Mouse (Mus musculus) embryonic stem cell, embryonic (primary cell): ENCODE measurements around the gene Skp1a.

Experiments used
- CTCF ChIA-PET, 4 experiments: fragments of 300-600 bp in 2 of 4; fragments of 350-600 bp in 2 of 4; sonication (Branson Sonifier 250); formaldehyde crosslinking; loops; one replicate each; lab custom pipeline; 2022; ENCODE audit warnings: inconsistent platforms in 2 of 4; lab: Charles Lee
- POLR2A ChIA-PET, 4 experiments: fragments of 300-600 bp in 2 of 4; fragments of 350-600 bp in 2 of 4; sonication (Branson Sonifier 250); formaldehyde crosslinking; loops; one replicate each; lab custom pipeline; 2022; ENCODE audit warnings: antibody characterized with exemption in 4 of 4, inconsistent platforms in 1 of 4; lab: Charles Lee

The Skp1a gene

DNA sequence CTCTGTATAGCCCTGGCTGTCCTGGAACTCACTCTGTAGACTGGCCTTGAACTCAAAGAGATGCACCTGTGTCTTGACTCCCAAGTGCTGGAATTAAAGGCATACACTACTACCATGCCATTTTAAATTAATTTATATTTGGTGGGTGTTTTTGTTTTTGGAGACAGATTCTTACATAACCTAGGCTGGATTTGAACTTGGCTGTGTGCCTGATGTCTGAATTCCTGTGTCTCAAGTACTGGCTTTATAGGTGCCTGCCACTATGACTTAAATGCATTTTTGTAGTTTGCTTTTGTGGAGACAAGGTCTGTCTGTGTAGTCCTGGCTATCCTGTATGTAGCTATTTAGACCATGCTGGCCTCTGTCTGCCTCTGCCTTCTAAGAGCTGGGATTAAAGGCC lies 2.7 kb downstream of the Skp1a start:
- ChIA-PET CTCF (interaction anchor here in 1 of 4 experiments (0.7 to 1.1 kb wide), 3 partner anchors 14 to 112 kb away, joined by 4 read pairs; no protein-coding TSS in a partner anchor), POLR2A (interaction anchor here (0.5 to 8.1 kb wide), 60 partner anchors 8 to 783 kb away, joined by 3 to 151 read pairs (median 4); partner anchors contain the start of genes 9530068E07Rik (in 1 of the 4), Tcf7 (in 1 of the 4) and Vdac1 (in 1 of the 4))

DNA sequence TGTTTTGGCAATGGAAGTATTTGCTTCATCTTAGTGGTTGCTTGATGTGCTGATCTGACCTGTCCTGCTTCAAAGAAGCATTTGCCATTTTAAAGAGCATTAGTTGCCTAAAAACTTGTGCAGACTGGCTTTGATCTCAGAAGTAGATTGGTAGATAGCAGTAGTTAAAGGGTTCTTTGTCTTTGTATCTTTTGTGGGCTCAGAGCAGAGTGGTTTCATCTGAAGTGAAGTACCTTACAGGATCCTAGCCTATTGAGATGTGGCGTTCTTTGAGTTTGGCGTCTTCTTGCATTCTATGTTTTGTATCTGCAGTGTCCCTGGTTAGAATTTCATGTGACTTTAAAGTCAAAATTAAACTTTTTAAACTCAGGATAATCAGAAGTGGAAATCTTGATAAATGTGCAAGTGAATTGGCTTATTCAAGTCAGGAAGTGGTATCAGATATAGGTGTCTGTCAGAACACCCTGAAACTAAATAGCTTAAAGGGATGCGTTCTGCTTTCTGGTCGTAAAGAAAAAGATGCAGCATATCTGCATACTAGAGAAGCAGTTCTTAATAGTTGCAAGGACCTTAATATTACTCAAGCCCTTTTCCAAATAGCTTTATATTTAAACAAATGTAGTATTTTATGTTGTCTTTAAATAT lies 9.2 kb downstream of the Skp1a start:
- ChIA-PET CTCF (no interaction called here), POLR2A (interaction anchor here in 2 of 4 experiments (0.9 to 14.7 kb wide), 7 partner anchors 5 to 105 kb away, joined by 3 to 151 read pairs (median 5); no protein-coding TSS in a partner anchor)

DNA sequence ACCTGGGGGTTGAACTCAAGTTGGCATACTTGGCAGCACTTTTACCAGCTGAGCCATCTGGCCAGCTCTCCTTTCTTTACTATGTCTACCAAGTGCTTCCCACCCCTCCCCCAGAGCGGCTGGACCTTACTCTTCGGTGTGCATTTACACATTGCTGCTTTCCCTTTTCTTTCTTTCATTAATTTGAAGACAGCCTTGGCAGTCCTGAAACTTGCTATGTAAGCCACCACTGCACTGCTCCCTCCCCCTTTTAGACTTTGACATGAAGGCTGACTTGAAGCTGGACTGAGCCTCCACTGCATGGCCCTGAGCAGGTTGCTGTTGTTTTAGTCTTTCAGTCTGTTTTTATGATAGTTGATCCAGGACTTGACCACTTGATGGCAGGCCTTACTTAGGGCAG lies 17.7 kb downstream of the Skp1a start:
- ChIA-PET CTCF (interaction anchor here in 2 of 4 experiments (0.7 to 1.9 kb wide), 6 partner anchors 13 to 97 kb away, joined by 3 to 6 read pairs (median 4); no protein-coding TSS in a partner anchor), POLR2A (interaction anchor here in 3 of 4 experiments (0.6 to 14.7 kb wide), 24 partner anchors 9 to 164 kb away, joined by 3 to 151 read pairs (median 4); partner anchors contain the start of gene Tcf7 (in 1 of the 3))

DNA sequence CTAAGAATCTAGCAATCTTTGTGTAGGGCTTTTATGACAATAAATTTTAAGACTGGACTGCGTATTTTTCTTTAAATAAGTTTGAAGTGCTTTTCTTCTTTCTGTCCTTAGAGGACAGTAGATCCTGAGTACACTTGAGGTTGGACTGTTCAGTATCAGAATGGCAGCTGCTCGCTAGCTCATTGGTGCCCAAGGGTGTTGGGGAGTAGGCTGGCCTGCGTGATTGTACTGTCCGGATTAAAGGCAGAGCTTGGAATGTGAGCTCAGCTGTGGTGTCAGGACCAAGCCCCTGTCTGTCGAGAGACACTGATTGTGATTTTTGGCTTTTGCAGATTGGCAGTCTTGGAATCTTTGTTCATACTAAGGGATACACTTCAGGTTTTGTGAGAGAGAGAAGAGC lies 20.0 kb downstream of the Skp1a start:
- POLR2A ChIA-PET = interaction anchor here in 3 of 4 experiments (1.0 to 14.7 kb wide), 18 partner anchors 9 to 108 kb away, joined by 3 to 151 read pairs (median 8); partner anchors contain the start of gene Vdac1 (in 1 of the 3)

DNA sequence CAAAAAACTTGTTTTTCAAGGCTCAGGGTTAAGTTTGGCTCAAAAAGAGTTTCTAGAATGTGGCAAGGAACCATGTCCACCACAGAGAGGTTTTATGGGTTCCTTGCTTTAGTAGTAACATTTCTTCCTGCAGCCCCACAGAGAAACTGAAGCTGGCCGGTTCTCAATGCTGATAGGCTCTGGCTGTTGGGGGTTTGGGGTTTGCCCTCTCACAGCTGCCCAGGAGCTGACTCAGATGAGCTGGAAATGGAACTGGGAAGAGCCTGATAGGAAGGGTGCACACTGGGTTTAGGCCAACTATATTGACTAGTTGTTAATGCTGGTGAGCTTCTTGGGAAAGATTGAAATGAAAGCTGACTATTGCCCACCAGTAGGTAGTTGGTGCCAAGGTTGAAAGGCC lies 20.9 kb downstream of the Skp1a start:
- ChIA-PET CTCF (interaction anchor here (0.6 to 5.2 kb wide), 17 partner anchors 9 to 1664 kb away, joined by 3 to 36 read pairs (median 4); partner anchors contain the start of gene Tcf7 (in 1 of the 4)), POLR2A (interaction anchor here (0.7 to 14.7 kb wide), 38 partner anchors 8 to 122 kb away, joined by 3 to 151 read pairs (median 4); partner anchors contain the start of gene Vdac1 (in 2 of the 4))

More for the DNA sequence above, 20.0 kb downstream of the Skp1a start:
- CTCF ChIA-PET = interaction anchor here in 3 of 4 experiments (0.7 to 5.2 kb wide), 6 partner anchors 11 to 95 kb away, joined by 3 to 36 read pairs (median 13); no protein-coding TSS in a partner anchor

DNA sequence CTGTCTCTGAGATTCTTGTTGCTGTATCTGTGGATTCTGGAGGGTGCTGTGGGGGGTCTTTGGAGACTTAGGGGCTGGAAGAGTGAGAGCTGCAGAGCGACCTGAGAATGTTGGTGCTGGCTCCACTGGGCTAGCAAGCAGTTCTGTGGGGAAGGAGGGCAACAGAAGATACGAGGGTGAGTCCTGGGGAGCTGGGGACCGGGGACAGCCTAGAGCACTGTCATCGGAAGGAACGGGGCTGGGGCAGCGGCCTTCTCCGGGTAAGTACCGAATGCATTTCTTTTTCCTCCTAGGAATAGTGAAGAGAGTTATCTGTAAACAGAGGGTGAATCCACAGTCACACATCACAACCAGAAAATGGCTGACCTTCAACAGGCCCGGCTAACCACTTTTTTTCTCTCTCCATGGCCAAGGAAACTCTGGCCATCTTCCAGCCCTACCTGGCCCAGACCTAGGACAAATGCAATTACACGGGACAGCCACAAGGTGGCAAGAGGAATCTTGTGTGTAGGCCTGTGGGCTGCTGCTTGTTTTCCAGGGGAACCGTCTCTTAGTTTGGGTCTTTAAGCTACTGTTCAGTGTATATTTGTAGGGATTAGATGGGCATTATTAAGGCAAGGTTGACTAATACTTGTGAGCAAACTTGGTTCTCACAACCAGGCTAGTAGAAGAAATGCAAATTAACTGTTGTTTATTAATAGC lies 22.0 kb downstream of the Skp1a start:
- CTCF ChIA-PET = interaction anchor here (0.6 to 5.2 kb wide), 51 partner anchors 8 to 1672 kb away, joined by 3 to 36 read pairs (median 4); partner anchors contain the start of gene Tcf7 (in 1 of the 4)
- POLR2A ChIA-PET = interaction anchor here (0.6 to 14.7 kb wide), 46 partner anchors 9 to 107 kb away, joined by 3 to 151 read pairs (median 4); partner anchors contain the start of gene Vdac1 (in 1 of the 4)

DNA sequence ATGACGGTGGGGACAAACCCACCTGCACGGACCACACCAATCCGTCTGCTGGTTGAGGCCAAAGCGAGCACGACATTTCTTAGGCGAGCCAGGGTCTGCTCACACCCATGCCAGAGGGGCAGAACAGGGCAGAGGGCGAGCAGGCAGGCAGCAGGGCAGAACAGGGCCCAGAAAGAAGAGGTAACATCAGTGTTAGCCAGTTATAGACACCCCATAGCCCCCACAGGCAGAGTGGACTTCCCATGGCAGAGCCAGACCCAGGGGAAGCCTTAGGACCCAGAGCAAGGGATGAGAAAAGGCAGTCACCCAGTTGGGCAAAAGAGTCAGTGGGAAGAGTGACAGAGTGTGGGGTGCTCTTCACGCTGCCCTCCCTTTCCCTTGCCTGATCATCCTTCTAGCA lies 23.3 kb downstream of the Skp1a start:
- ChIA-PET CTCF (interaction anchor here (1.0 to 5.2 kb wide), 14 partner anchors 7 to 119 kb away, joined by 3 to 36 read pairs (median 7); no protein-coding TSS in a partner anchor), POLR2A (interaction anchor here in 2 of 4 experiments (0.9 to 14.7 kb wide), 16 partner anchors 8 to 91 kb away, joined by 3 to 151 read pairs (median 5); partner anchors contain the start of gene Tcf7 (in 1 of the 2))

DNA sequence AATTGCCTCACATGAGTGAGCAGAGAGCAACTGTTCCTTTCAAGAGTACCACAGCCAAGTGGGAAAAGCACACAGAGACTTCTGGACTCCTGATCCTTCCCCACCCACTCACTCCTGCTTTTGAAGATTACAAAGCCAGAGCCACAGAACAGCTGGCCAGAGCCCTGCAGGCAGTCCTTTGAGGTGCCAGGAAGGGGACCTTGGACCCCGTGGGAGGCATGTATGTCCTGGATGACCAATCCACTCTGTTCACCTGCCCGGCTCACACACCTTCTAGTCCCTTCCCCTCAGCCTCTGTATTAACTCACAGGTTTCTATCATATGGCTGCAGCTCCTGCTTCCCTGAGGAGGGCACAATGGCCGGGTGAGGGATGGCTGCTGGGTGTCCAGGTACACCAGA lies 25.6 kb downstream of the Skp1a start:
- CTCF ChIA-PET = interaction anchor here in 3 of 4 experiments (0.5 to 1.9 kb wide), 7 partner anchors 22 to 89 kb away, joined by 3 to 6 read pairs (median 4); no protein-coding TSS in a partner anchor
- POLR2A ChIA-PET = interaction anchor here in 3 of 4 experiments (0.9 to 10.2 kb wide), 15 partner anchors 8 to 86 kb away, joined by 3 to 82 read pairs (median 5); no protein-coding TSS in a partner anchor

DNA sequence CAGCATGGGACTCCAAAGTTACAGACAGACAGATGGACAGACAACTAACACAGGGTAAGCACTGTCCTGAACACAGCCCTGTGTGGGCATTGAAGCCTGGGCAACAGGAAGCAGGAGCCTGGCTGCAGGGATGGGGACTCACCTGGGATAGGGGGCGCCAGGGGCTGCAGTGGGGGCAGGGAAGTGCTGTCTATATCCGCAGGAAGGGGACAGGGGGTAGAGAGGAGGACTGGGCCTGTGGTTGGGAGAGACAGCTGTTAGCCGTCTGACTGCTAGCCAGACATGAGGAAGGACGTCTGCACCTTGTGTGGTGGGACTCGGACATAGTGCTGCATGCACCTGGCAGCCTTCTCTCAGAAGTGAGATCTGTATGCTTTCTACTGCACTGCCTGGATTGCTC lies 26.9 kb downstream of the Skp1a start:
- CTCF ChIA-PET = interaction anchor here in 2 of 4 experiments (1.2 to 6.8 kb wide), 5 partner anchors 16 to 88 kb away, joined by 4 to 72 read pairs (median 6); no protein-coding TSS in a partner anchor
- POLR2A ChIA-PET = interaction anchor here in 3 of 4 experiments (0.7 to 10.2 kb wide), 18 partner anchors 9 to 140 kb away, joined by 3 to 133 read pairs (median 4); partner anchors contain the start of genes Tcf7 (in 1 of the 3) and Vdac1 (in 1 of the 3)

DNA sequence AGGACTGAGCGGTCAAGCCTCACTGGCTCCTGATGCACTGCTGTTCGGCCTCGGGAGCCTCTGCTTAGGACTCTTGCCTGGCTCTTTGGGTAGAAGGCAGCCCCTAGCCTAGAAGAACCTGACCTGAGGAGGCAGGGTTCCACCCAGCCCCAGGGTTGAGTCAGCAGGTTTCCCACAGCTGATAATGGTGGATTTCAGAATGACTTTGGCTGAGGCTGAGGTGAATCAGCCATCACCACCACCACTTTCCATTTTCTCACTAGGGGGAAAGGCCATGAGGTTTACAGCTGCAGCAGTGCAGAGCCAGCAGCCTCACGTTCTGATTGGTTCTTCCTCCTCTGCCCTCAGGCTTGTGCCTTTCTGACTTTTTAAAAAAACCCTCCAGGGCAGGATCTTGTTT lies 29.1 kb downstream of the Skp1a start:
- ChIA-PET POLR2A (interaction anchor here (0.6 to 10.2 kb wide), 38 partner anchors 9 to 100 kb away, joined by 3 to 133 read pairs (median 6); partner anchors contain the start of genes Tcf7 (in 3 of the 4) and Vdac1 (in 1 of the 4)), CTCF (interaction anchor here (0.5 to 6.8 kb wide), 24 partner anchors 7 to 124 kb away, joined by 3 to 72 read pairs (median 6); no protein-coding TSS in a partner anchor)

DNA sequence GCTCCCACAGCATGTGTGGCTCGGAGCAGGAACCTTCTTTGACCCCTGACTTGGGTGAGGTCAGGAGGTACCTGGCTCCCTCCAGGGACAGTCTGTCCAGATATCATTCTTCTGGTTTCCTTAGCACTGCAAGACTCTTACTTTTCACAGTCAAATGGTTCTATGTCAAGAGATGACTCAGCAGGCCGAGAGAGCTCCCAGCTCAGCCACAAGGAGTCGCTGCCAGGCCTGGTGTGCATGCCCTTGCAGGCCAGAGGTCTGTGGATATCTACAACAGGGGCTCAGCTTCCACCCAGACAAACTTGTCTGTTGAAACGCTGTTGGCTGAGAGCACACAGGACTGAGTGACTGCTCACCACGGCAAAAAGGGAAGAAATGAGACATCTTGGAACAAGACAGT lies 30.1 kb downstream of the Skp1a start:
- CTCF ChIA-PET = interaction anchor here (0.6 to 6.8 kb wide), 48 partner anchors 8 to 388 kb away, joined by 3 to 72 read pairs (median 4); partner anchors contain the start of gene 9530068E07Rik (in 1 of the 4)

DNA sequence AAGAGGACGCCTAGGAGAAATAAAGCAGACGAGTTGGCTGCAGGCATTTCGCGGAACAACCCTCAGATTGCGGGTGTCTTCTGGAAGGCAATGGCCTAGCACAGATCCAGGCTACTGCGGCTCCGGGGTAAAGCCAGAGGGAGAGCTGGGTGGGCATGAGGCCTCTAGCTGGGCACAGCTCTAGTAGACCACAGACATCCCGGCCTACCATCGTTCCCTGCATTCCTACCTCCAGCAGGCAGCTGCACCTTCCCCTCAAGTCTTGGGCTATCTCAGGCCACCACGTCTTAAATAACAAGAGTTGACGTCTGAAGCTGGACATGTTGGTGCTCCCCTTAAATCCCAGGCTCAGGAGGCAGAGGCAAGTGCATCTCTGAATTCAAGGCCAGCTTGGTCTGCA lies 30.5 kb downstream of the Skp1a start:
- CTCF ChIA-PET = interaction anchor here (0.7 to 6.8 kb wide), 45 partner anchors 8 to 133 kb away, joined by 3 to 72 read pairs (median 5); partner anchors contain the start of gene 9530068E07Rik (in 1 of the 4)
- POLR2A ChIA-PET = interaction anchor here (0.8 to 10.2 kb wide), 38 partner anchors 8 to 1038 kb away, joined by 3 to 133 read pairs (median 5); partner anchors contain the start of genes Tcf7 (in 2 of the 4) and Vdac1 (in 2 of the 4)

More for the DNA sequence above, 30.1 kb downstream of the Skp1a start:
- POLR2A ChIA-PET = interaction anchor here (0.5 to 10.2 kb wide), 49 partner anchors 8 to 1062 kb away, joined by 3 to 133 read pairs (median 5); partner anchors contain the start of genes Tcf7 (in 2 of the 4), Vdac1 (in 2 of the 4) and 9530068E07Rik (in 1 of the 4)

DNA sequence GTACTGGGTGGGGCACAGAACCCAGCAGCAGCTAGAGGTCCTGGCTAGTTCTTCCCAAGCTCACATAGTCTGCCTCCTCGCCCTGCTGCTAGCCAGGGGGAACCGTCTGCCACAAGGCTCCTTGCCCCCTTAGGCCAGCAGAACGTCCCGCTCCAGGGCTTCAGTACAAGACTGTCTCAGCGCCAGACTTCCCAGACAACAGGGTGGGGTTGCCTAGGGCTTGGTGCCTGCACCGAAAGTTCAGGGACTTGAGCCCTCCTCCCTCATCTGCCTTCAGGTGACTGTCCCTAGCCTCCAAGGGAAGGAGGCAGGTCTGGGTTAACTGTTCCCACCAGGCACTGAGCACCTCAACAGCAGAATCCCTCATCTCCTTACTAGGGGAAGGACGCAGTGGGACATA lies 33.1 kb downstream of the Skp1a start:
- CTCF ChIA-PET = interaction anchor here (0.5 to 6.8 kb wide), 16 partner anchors 10 to 1949 kb away, joined by 3 to 72 read pairs (median 5); partner anchors contain the start of gene Tcf7 (in 1 of the 4)
- POLR2A ChIA-PET = interaction anchor here (0.6 to 10.2 kb wide), 31 partner anchors 8 to 161 kb away, joined by 3 to 133 read pairs (median 4); partner anchors contain the start of genes Tcf7 (in 2 of the 4) and Vdac1 (in 1 of the 4)

DNA sequence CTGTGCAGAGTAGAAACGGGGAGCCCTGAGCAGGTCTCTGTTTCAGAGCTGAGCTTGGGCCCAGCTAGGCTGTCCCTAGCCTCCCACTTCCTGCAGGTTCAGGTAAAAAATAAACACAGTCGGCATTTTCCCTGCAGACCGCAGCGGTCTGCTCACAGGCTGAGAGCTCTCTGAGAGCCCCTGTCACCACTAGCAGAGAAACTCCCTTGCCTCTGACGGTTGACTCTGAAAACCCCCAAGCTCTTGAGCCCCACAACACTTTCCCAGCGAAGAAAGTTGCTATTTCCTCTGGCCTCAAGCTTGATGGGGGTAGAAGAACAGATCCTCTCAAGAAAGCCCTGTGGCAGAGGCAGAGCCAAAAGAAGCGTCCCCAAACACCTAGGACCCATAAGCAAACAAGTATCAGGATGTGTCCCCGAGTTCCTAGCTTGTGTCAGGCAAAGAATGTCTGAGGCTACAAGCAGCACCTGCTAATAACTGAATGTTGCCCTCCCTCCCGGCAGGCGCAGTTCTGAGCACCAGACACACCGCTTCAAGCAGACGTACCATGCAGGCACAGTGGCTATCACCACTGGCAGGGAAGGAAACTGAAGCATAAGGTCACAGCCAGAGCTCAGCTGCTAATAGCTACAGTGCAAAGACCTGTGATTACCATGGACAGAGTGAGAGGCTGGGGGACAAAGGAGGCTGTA lies 34.0 kb downstream of the Skp1a start:
- ChIA-PET CTCF (interaction anchor here in 3 of 4 experiments (0.6 to 6.8 kb wide), 13 partner anchors 9 to 1556 kb away, joined by 3 to 37 read pairs (median 4); partner anchors contain the start of gene Tcf7 (in 1 of the 3)), POLR2A (interaction anchor here in 3 of 4 experiments (0.5 to 10.2 kb wide), 20 partner anchors 8 to 81 kb away, joined by 3 to 133 read pairs (median 4); partner anchors contain the start of gene Tcf7 (in 2 of the 3))

DNA sequence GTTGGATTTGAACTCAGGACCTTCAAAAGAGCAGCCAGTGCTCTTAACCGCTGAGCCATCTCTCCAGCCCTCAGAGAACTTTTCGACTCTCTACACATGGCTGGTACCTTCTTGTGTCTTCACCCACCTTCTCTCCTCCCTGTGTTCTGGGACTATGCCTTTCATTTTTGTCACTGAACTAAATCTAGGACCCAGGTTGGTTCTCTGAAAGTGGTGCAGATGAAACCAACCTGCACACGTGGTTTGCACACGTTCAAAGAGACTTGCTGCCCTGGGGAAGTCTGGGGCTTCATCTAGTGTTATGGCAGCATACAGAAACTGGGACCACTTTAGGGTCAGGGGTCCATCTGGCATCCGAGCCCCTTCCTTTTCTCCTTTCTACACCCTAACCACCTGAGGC lies 35.5 kb downstream of the Skp1a start:
- POLR2A ChIA-PET = interaction anchor here in 2 of 4 experiments (0.6 to 13.2 kb wide), 8 partner anchors 5 to 122 kb away, joined by 3 to 133 read pairs (median 4); no protein-coding TSS in a partner anchor
- CTCF ChIA-PET = no interaction called here
